ENCODE assay signal across 8 mouse cellular contexts in genomic region chr8:121652774-121653323, GRCm38 (mm10). TPM values are rescaled to one million over a fixed set of nuclear protein-coding genes. Genes with fewer than 3 reads are reported as not detected.
DNase-seq lines count a peak whose midpoint lies in the region; ATAC-seq and TF ChIP-seq lines count a peak whose summit lies in the region.

Zcchc14 (minus strand) TSS chr8:121652901.

- peak within 1 kb of the TSS; percentile 96 for H3K27ac ChIP-seq in forebrain, embryonic 11.5 days (ENCODE audit: low read depth, low read length)
- peak within 1 kb of the TSS; percentile 89 to 90 for H3K27ac ChIP-seq in heart, embryonic 14.5 days (replicated peaks in 1 of 2; ENCODE audit: control insufficient read depth in 1 of 2, insufficient read depth in 1 of 2, low read depth in 2 of 2, low read length in 2 of 2)
- H3K27ac ChIP-seq in liver, embryonic 11.5 days (ENCODE audit: low read depth, low read length), result peak within 1 kb of the TSS; percentile 63; the same call in 1 of the 2 replicates

- H3K36me3 ChIP-seq in E14TG2a.4 (ENCODE audit: insufficient read depth, low read length), result peaks cover 33% of the 10 kb centered on the region
- no peaks in the 10 kb centered on the region for H3K36me3 ChIP-seq in forebrain, embryonic 11.5 days (ENCODE audit: control insufficient read depth, insufficient read depth, low read length)
- H3K36me3 ChIP-seq in heart, embryonic 14.5 days (ENCODE audit: control insufficient read depth, insufficient read depth, low read length), result peaks cover 15% of the 10 kb centered on the region; the same call in 1 of the 2 replicates
- H3K36me3 ChIP-seq in liver, embryonic 11.5 days (ENCODE audit: control insufficient read depth, insufficient read depth, low read length), result no peaks in the 10 kb centered on the region

- ATAC-seq in forebrain, embryonic 11.5 days (replicated peaks; ENCODE audit: low FRiP score), result peak; percentile 98
- ATAC-seq in heart, embryonic 14.5 days (ENCODE audit: insufficient number of reproducible peaks, insufficient read depth, low FRiP score, low read depth), result peak; percentile 97
- ATAC-seq in liver, embryonic 11.5 days (replicated peaks; ENCODE audit: low FRiP score), result peak; percentile 94

- no peak for TF ChIP-seq CTCF in E14TG2a.4 (conservative IDR thresholded peaks at IDR 0.05; ENCODE audit: low read length)

- H3K27me3 ChIP-seq in E14TG2a.4 (ENCODE audit: insufficient read depth, low read length), result peaks cover 33% of the 10 kb centered on the region
- H3K27me3 ChIP-seq in forebrain, embryonic 11.5 days (ENCODE audit: control insufficient read depth, insufficient read depth, low read length), result no peaks in the 10 kb centered on the region
- H3K27me3 ChIP-seq in heart, embryonic 14.5 days (ENCODE audit: control insufficient read depth, insufficient read depth, low read length), result no peaks in the 10 kb centered on the region
- H3K27me3 ChIP-seq in liver, embryonic 11.5 days (replicated peaks; ENCODE audit: control insufficient read depth, insufficient read depth, low read length), result peaks cover 64% of the 10 kb centered on the region

- peak; percentile 48 for DNase-seq in c-Kit-positive CD71-negative TER-119-negative erythroid progenitor cells, embryonic 14.5 days (ENCODE audit: low read depth)
- peak; percentile 99 for DNase-seq in forebrain, embryonic 11.5 days (ENCODE audit: low spot score)
- peak; percentile 99 for DNase-seq in kidney, postnatal 14 days
- DNase-seq in liver, embryonic 11.5 days (ENCODE audit: low spot score), result peak; percentile 84
- peak; percentile 96 for DNase-seq in neural tube, embryonic 10.5 days (ENCODE audit: extremely low spot score, low spot score)
- peak; percentile 98 for DNase-seq in telencephalon, adult 2 months (ENCODE audit: low read depth, low spot score)

- peak within 1 kb of the TSS; percentile 96 for H3K9ac ChIP-seq in forebrain, embryonic 11.5 days (ENCODE audit: low read length)
- H3K9ac ChIP-seq in heart, embryonic 14.5 days (ENCODE audit: low read length), result peak within 1 kb of the TSS; percentile 93
- peak within 1 kb of the TSS; percentile 70 for H3K9ac ChIP-seq in liver, embryonic 11.5 days (ENCODE audit: low read depth, low read length)

- H3K9me3 ChIP-seq in E14TG2a.4 (ENCODE audit: low read length), result no peaks in the 10 kb centered on the region
- H3K9me3 ChIP-seq in forebrain, embryonic 11.5 days (ENCODE audit: control insufficient read depth, low read length), result no peaks in the 10 kb centered on the region
- H3K9me3 ChIP-seq in heart, embryonic 14.5 days (ENCODE audit: control insufficient read depth, low read length), result no peaks in the 10 kb centered on the region
- H3K9me3 ChIP-seq in liver, embryonic 11.5 days (ENCODE audit: control insufficient read depth, low read length), result no peaks in the 10 kb centered on the region

- peak within 1 kb of the TSS; percentile 84 for H3K4me3 ChIP-seq in E14TG2a.4 (replicated peaks; ENCODE audit: low read length)
- peak within 1 kb of the TSS; percentile 82 for H3K4me3 ChIP-seq in forebrain, embryonic 11.5 days (ENCODE audit: low read depth, low read length)
- H3K4me3 ChIP-seq in heart, embryonic 14.5 days (ENCODE audit: control insufficient read depth in 1 of 2, insufficient read depth in 1 of 2, low read depth in 1 of 2, low read length in 2 of 2), result peak within 1 kb of the TSS; percentile 80 to 89
- H3K4me3 ChIP-seq in liver, embryonic 11.5 days (ENCODE audit: low read depth, low read length), result peak within 1 kb of the TSS; percentile 68

- peaks cover 57% of the 10 kb centered on the region for H3K4me1 ChIP-seq in E14TG2a.4 (replicated peaks; ENCODE audit: low read depth, low read length)
- peaks cover 33% of the 10 kb centered on the region for H3K4me1 ChIP-seq in forebrain, embryonic 11.5 days (replicated peaks; ENCODE audit: control insufficient read depth, insufficient read depth, low read length)
- H3K4me1 ChIP-seq in heart, embryonic 14.5 days (ENCODE audit: control insufficient read depth in 2 of 2, insufficient read depth in 2 of 2, low read length in 2 of 2), result peaks cover 27 to 43% of the 10 kb centered on the region in 2 experiments
- peaks cover 22% of the 10 kb centered on the region for H3K4me1 ChIP-seq in liver, embryonic 11.5 days (replicated peaks; ENCODE audit: control insufficient read depth, insufficient read depth, low read length)

- under 1% methylated on average over 67 of the region's 67 CpGs for WGBS in forebrain, embryonic 11.5 days
- under 1% methylated on average over 65 of the region's 67 CpGs for WGBS in heart, embryonic 14.5 days
- under 1% methylated on average over 65 of the region's 67 CpGs for whole genome bisulfite sequencing in liver, embryonic 11.5 days

- H3K4me2 ChIP-seq in forebrain, embryonic 11.5 days (ENCODE audit: low read depth, low read length, severe bottlenecking), result peak within 1 kb of the TSS; percentile 97
- H3K4me2 ChIP-seq in heart, embryonic 14.5 days (ENCODE audit: low read length), result peak within 1 kb of the TSS; percentile 99
- H3K4me2 ChIP-seq in liver, embryonic 11.5 days, result peak within 1 kb of the TSS; percentile 81

RNA-seq across cellular contexts. Expression of gene Zcchc14, which starts in this region (rescaled TPM):
- polyA plus RNA-seq in forebrain, embryonic 11.5 days (2014; fragmentation: Nextera tagmentation; extraction: Ambion mirVana), result 27.1 and 27.4 TPM in 2 replicates
- polyA plus RNA-seq in heart, embryonic 14.5 days (2014; fragmentation: Nextera tagmentation; extraction: Ambion mirVana), result 12.9 and 13.9 TPM in 2 replicates
- polyA plus RNA-seq in liver, embryonic 11.5 days (2014; fragmentation: Nextera tagmentation; extraction: Ambion mirVana), result 6.2 and 7.3 TPM in 2 replicates

Comparison
In these comparisons a context has a peak if more than half of its experiments do, and no peak if none do; other contexts are left out.
1. Peak in every context shown above with its lines: DNase-seq, ATAC-seq, H3K4me3 ChIP-seq and H3K27ac ChIP-seq.
2. DNase-seq: peak in every context shown above with its lines; median percentile 99 in forebrain, embryonic 11.5 days; 99 in kidney, postnatal 14 days; 98 in telencephalon, adult 2 months; 96 in neural tube, embryonic 10.5 days; 84 in liver, embryonic 11.5 days; 48 in c-Kit-positive CD71-negative TER-119-negative erythroid progenitor cells, embryonic 14.5 days.